Mouse (Mus musculus): ENCODE results near the gene Selenof. TPM values are rescaled to one million over a fixed set of nuclear protein-coding genes. Genes with fewer than 3 reads are reported as not detected.

Gene Selenof
- polyA plus RNA-seq, 1 experiment from 2014 or later, result 619 TPM

DNA sequence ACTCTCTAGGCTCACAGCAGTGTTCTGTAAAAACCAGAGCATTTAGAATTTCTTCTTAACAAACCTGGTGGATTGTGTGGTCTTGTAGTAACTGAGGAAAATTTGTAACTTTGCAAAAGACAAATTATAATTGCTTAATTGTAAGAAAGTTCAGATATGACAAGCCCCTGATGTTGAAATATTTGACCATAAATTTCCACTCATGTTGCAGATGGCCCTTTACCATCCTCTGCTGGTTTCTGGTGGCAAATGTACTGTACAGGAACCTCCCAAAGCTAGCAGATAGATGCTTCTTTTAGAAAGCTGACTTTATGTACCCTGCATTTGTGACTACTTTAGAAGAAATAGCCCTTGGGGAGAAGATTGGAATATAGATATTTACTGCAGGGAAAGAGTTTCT, 69.9 kb downstream of the Selenof start:
- Histone ChIP-seq H3K27ac (ENCODE audit: low read depth, low read length) (no peak overlapping the region), H3K27me3 (replicated peaks; ENCODE audit: control insufficient read depth, insufficient read depth, low read length) (no peaks in the 10 kb centered on the region), H3K4me3 (ENCODE audit: low read length) (no peak overlapping the region), H3K36me3 (ENCODE audit: control insufficient read depth, insufficient read depth, low read length) (no peaks in the 10 kb centered on the region), H3K9me3 (ENCODE audit: control insufficient read depth, low read length) (no peaks in the 10 kb centered on the region), H3K4me2 (ENCODE audit: low read length) (no peak overlapping the region), H3K4me1 (ENCODE audit: control insufficient read depth, insufficient read depth, low read depth, low read length) (no peaks in the 10 kb centered on the region), H3K9ac (ENCODE audit: low read depth, low read length) (no peak overlapping the region)
- ATAC-seq, result no peak

DNA sequence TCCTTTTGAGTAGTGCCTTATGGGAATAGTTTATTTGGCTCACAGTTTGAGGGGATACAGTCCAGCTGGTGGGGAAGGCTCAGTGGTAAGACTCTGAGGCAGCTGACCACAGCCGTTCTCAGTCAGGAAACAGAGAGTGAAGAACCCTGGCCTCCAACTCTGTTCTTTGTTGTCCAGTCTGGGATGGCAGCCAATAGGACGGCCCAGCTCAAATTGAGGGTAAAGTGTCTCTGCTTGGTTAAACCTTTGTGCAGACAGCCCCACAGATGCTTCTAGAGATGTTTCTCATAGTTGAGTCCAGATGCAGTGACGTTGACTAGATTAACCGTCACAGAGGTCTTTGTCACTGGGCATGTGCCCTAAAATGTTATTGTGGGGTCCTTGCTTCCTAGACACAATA, 72.0 kb downstream of the Selenof start:
- no peak for ATAC-seq
- H3K36me3 ChIP-seq (ENCODE audit: control insufficient read depth, insufficient read depth, low read length), result no peaks in the 10 kb centered on the region
- no peak overlapping the region for H3K4me2 ChIP-seq (ENCODE audit: low read length)
- no peaks in the 10 kb centered on the region for H3K4me1 ChIP-seq (ENCODE audit: control insufficient read depth, insufficient read depth, low read depth, low read length)
- H3K4me3 ChIP-seq (ENCODE audit: low read length), result no peak overlapping the region
- H3K27me3 ChIP-seq (replicated peaks; ENCODE audit: control insufficient read depth, insufficient read depth, low read length), result no peaks in the 10 kb centered on the region
- H3K27ac ChIP-seq (ENCODE audit: low read depth, low read length), result no peak overlapping the region
- H3K9me3 ChIP-seq (ENCODE audit: control insufficient read depth, low read length), result no peaks in the 10 kb centered on the region
- no peak overlapping the region for H3K9ac ChIP-seq (ENCODE audit: low read depth, low read length)
- 83% methylated on average over 4 of the region's 4 CpGs for WGBS

GRCm38 (mm10) chr3:144643301-144643871, 73.3 kb downstream of the Selenof start:
- no peak overlapping the region for H3K27ac ChIP-seq (ENCODE audit: low read depth, low read length)
- ATAC-seq, result peak; percentile 89
- no peak overlapping the region for H3K4me2 ChIP-seq (ENCODE audit: low read length)
- H3K4me3 ChIP-seq (ENCODE audit: low read length), result no peak overlapping the region
- H3K36me3 ChIP-seq (ENCODE audit: control insufficient read depth, insufficient read depth, low read length), result no peaks in the 10 kb centered on the region
- no peak overlapping the region for H3K9ac ChIP-seq (ENCODE audit: low read depth, low read length)
- H3K27me3 ChIP-seq (replicated peaks; ENCODE audit: control insufficient read depth, insufficient read depth, low read length), result no peaks in the 10 kb centered on the region
- H3K4me1 ChIP-seq (ENCODE audit: control insufficient read depth, insufficient read depth, low read depth, low read length), result no peaks in the 10 kb centered on the region
- WGBS, result 17% methylated on average over 2 of the region's 2 CpGs
- H3K9me3 ChIP-seq (ENCODE audit: control insufficient read depth, low read length), result no peaks in the 10 kb centered on the region

DNA sequence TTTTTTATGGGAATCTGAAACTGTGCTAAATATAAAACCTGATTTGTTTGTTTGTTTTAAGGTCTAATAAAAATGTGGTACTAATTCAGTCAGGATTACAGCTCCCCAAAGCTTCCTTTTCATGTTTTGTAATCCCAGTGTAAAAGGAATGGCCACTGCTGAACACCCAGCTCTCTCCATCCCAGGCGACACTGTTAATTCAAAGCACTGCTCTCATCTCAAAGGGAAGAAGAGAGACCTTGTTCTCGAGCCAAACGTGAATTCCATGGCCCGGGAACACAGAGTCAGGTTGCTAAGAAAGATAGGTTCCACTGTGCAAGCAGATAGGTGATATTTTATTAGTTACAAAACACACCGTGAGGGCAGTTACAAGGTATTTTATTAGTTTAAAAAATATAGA, 74.1 kb downstream of the Selenof start:
- Histone ChIP-seq H3K9ac (ENCODE audit: low read depth, low read length) (no peak overlapping the region), H3K27me3 (replicated peaks; ENCODE audit: control insufficient read depth, insufficient read depth, low read length) (no peaks in the 10 kb centered on the region), H3K36me3 (ENCODE audit: control insufficient read depth, insufficient read depth, low read length) (no peaks in the 10 kb centered on the region), H3K9me3 (ENCODE audit: control insufficient read depth, low read length) (no peaks in the 10 kb centered on the region), H3K4me1 (ENCODE audit: control insufficient read depth, insufficient read depth, low read depth, low read length) (no peaks in the 10 kb centered on the region), H3K4me3 (ENCODE audit: low read length) (no peak overlapping the region), H3K4me2 (ENCODE audit: low read length) (no peak overlapping the region), H3K27ac (ENCODE audit: low read depth, low read length) (no peak overlapping the region)
- ATAC-seq, result no peak
- 42% methylated on average over 5 of the region's 5 CpGs for WGBS

Other genes starting within 250 kb of the Selenof start
- gene Hs2st1, start 123 bp upstream of the Selenof start, polyA plus RNA-seq (2015; fragmentation: Nextera tagmentation; extraction: Ambion mirVana), result 12.1 and 12.3 TPM in 2 replicates
- gene Sh3glb1, start 150.0 kb downstream of the Selenof start, polyA plus RNA-seq (2015; fragmentation: Nextera tagmentation; extraction: Ambion mirVana), result 95.4 and 113 TPM in 2 replicates
- 0.26 and 0.31 TPM in 2 replicates for gene Clca3a1, start 190.7 kb downstream of the Selenof start, polyA plus RNA-seq (2015; fragmentation: Nextera tagmentation; extraction: Ambion mirVana)
- 0.04 TPM in 1 of 2 replicates, not detected in the other for gene Clca3a2, start 249.2 kb downstream of the Selenof start, polyA plus RNA-seq (2015; fragmentation: Nextera tagmentation; extraction: Ambion mirVana)